Mouse (Mus musculus): ENCODE data around the gene Adgrv1. TPM values are rescaled to one million over a fixed set of nuclear protein-coding genes. Genes with fewer than 3 reads are reported as not detected.
"Not testable (repeated sequence)": the region's sequence is repeated elsewhere in the genome, so short reads cannot be mapped to it uniquely, and the experiment has no call there.

Adgrv1 gene
- polyA plus RNA-seq, 1 experiment from 2014 or later, result 16.7 TPM

GRCm38 (mm10) chr13:81630566-81630965 is 2.4 kb downstream of the Adgrv1 start:
- Histone ChIP-seq H3K4me2 (ENCODE audit: low read length) (peak overlapping the region; percentile 41), H3K4me3 (replicated peaks; ENCODE audit: low read depth, low read length) (no peak overlapping the region), H3K27ac (replicated peaks; ENCODE audit: low read depth, low read length) (no peak overlapping the region), H3K27me3 (ENCODE audit: control insufficient read depth, insufficient read depth, low read length) (no peaks in the 10 kb centered on the region), H3K36me3 (ENCODE audit: control insufficient read depth, insufficient read depth, low read length) (no peaks in the 10 kb centered on the region), H3K9ac (replicated peaks; ENCODE audit: low read length) (no peak overlapping the region), H3K4me1 (ENCODE audit: control insufficient read depth, insufficient read depth, low read length) (peaks cover 8% of the 10 kb centered on the region), H3K9me3 (ENCODE audit: control insufficient read depth, low read length) (no peaks in the 10 kb centered on the region)
- DNase-seq (peak; percentile 57), ATAC-seq (ENCODE audit: low FRiP score, low TSS enrichment) (no peak)
- WGBS, result 6% methylated on average over 5 of the region's 5 CpGs

- Histone ChIP-seq H3K27me3 (ENCODE audit: control insufficient read depth, insufficient read depth, low read length) (no peaks in the 10 kb centered on the region), H3K9me3 (ENCODE audit: control insufficient read depth, low read length) (no peaks in the 10 kb centered on the region), H3K4me2 (ENCODE audit: low read length) (peak overlapping the region; percentile 41), H3K4me1 (ENCODE audit: control insufficient read depth, insufficient read depth, low read length) (peaks cover 8% of the 10 kb centered on the region), H3K9ac (replicated peaks; ENCODE audit: low read length) (no peak overlapping the region), H3K4me3 (replicated peaks; ENCODE audit: low read depth, low read length) (no peak overlapping the region), H3K27ac (replicated peaks; ENCODE audit: low read depth, low read length) (no peak overlapping the region), H3K36me3 (ENCODE audit: control insufficient read depth, insufficient read depth, low read length) (no peaks in the 10 kb centered on the region)
- peak; percentile 44 for DNase-seq
- 13% methylated on average over 3 of the region's 3 CpGs for WGBS
- ATAC-seq (ENCODE audit: low FRiP score, low TSS enrichment), result peak; percentile 9; the same call in 1 of the 2 replicates
Measured at GRCm38 (mm10) chr13:81629395-81629794, 3.6 kb downstream of the Adgrv1 start.

DNA sequence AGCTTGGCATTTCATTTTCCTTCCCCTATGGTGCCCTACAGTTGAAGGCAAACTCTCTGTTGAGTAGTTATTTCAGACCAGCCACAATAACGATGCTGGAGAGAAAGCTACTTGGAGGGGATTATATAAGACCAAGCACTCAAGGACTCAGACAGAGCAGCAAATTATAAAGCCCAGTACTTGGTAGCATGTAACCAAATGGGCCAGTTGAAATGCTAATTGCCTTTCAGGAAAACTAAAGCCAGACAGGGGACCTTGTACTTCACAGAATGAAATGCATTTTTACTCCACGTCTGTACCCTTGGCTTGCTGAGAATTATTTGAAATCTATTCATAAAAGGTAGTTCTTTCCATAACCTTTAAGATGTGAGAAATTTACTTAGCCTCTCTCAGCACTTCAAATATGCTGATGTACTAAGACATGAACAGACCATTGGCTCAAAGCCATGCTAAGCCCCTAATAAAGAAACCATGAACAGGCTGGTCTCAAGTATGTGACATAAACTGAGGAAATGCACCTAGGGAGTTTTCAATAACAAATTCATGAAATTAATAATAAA is 4.2 kb downstream of the Adgrv1 start:
- DNase-seq, result peak; percentile 54
- ATAC-seq (ENCODE audit: low FRiP score, low TSS enrichment), result no peak
- Histone ChIP-seq H3K9ac (replicated peaks; ENCODE audit: low read length) (no peak overlapping the region), H3K9me3 (ENCODE audit: control insufficient read depth, low read length) (no peaks in the 10 kb centered on the region), H3K4me2 (ENCODE audit: low read length) (no peak overlapping the region), H3K27ac (replicated peaks; ENCODE audit: low read depth, low read length) (no peak overlapping the region), H3K27me3 (ENCODE audit: control insufficient read depth, insufficient read depth, low read length) (no peaks in the 10 kb centered on the region), H3K4me3 (replicated peaks; ENCODE audit: low read depth, low read length) (no peak overlapping the region), H3K36me3 (ENCODE audit: control insufficient read depth, insufficient read depth, low read length) (no peaks in the 10 kb centered on the region), H3K4me1 (ENCODE audit: control insufficient read depth, insufficient read depth, low read length) (peaks cover 8% of the 10 kb centered on the region)
- 9% methylated on average over 2 of the region's 2 CpGs for WGBS

GRCm38 (mm10) chr13:81627861-81628260 is 5.1 kb downstream of the Adgrv1 start:
- not testable (repeated sequence) for H3K4me1 ChIP-seq (ENCODE audit: control insufficient read depth, insufficient read depth, low read length); H3K27me3 ChIP-seq (ENCODE audit: control insufficient read depth, insufficient read depth, low read length); H3K27ac ChIP-seq (replicated peaks; ENCODE audit: low read depth, low read length); H3K9ac ChIP-seq (replicated peaks; ENCODE audit: low read length); H3K4me3 ChIP-seq (replicated peaks; ENCODE audit: low read depth, low read length); H3K9me3 ChIP-seq (ENCODE audit: control insufficient read depth, low read length); ATAC-seq (ENCODE audit: low FRiP score, low TSS enrichment); H3K36me3 ChIP-seq (ENCODE audit: control insufficient read depth, insufficient read depth, low read length); DNase-seq
- H3K4me2 ChIP-seq (ENCODE audit: low read length), result peak overlapping the region; percentile 22; the same call in 1 of the 2 replicates
- 52% methylated on average over 1 of the region's 1 CpGs for WGBS

DNA sequence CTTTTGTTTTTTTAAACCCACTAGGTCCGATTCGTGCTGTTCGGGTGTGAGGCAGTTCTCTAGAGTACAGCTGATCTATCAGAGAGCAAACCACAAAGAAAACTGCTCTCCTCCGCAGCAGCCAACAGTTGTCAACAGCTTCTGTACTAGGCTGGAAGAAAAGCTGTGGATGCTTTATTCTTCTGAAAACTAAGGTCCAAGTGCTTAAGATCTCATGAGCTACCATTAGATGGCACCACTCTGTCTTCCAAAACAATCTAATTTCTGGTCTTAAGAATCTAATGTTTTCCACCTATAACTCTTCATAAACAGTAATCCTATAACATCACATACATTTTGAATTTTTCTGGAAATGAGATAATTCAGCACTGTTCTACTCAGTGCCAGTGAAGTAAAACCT is 22.6 kb downstream of the Adgrv1 start:
- ATAC-seq (ENCODE audit: low FRiP score, low TSS enrichment), result no peak
- no peaks in the 10 kb centered on the region for H3K36me3 ChIP-seq (ENCODE audit: control insufficient read depth, insufficient read depth, low read length)
- peaks cover 2% of the 10 kb centered on the region for H3K9me3 ChIP-seq (ENCODE audit: control insufficient read depth, low read length)
- no peak overlapping the region for H3K27ac ChIP-seq (replicated peaks; ENCODE audit: low read depth, low read length)
- no peak for DNase-seq
- H3K9ac ChIP-seq (replicated peaks; ENCODE audit: low read length), result no peak overlapping the region
- H3K4me2 ChIP-seq (ENCODE audit: low read length), result no peak overlapping the region
- no peaks in the 10 kb centered on the region for H3K4me1 ChIP-seq (ENCODE audit: control insufficient read depth, insufficient read depth, low read length)
- 94% methylated on average over 4 of the region's 4 CpGs for WGBS
- no peaks in the 10 kb centered on the region for H3K27me3 ChIP-seq (ENCODE audit: control insufficient read depth, insufficient read depth, low read length)
- no peak overlapping the region for H3K4me3 ChIP-seq (replicated peaks; ENCODE audit: low read depth, low read length)

GRCm38 (mm10) chr13:81606991-81607390 is 26.0 kb downstream of the Adgrv1 start:
- Histone ChIP-seq H3K9me3 (ENCODE audit: control insufficient read depth, low read length) (peaks cover 2% of the 10 kb centered on the region; the same call in 1 of the 2 replicates), H3K27me3 (ENCODE audit: control insufficient read depth, insufficient read depth, low read length) (no peaks in the 10 kb centered on the region), H3K27ac (replicated peaks; ENCODE audit: low read depth, low read length) (no peak overlapping the region), H3K4me2 (ENCODE audit: low read length) (no peak overlapping the region), H3K9ac (replicated peaks; ENCODE audit: low read length) (no peak overlapping the region), H3K4me3 (replicated peaks; ENCODE audit: low read depth, low read length) (no peak overlapping the region), H3K4me1 (ENCODE audit: control insufficient read depth, insufficient read depth, low read length) (no peaks in the 10 kb centered on the region), H3K36me3 (ENCODE audit: control insufficient read depth, insufficient read depth, low read length) (no peaks in the 10 kb centered on the region)
- DNase-seq (no peak), ATAC-seq (ENCODE audit: low FRiP score, low TSS enrichment) (no peak)
- 96% methylated on average over 2 of the region's 2 CpGs for WGBS

- no peak for ATAC-seq (ENCODE audit: low FRiP score, low TSS enrichment)
- no peak overlapping the region for H3K9ac ChIP-seq (replicated peaks; ENCODE audit: low read length)
- no peaks in the 10 kb centered on the region for H3K9me3 ChIP-seq (ENCODE audit: control insufficient read depth, low read length)
- no peaks in the 10 kb centered on the region; the same call in 1 of the 2 replicates for H3K36me3 ChIP-seq (ENCODE audit: control insufficient read depth, insufficient read depth, low read length)
- no peak overlapping the region for H3K27ac ChIP-seq (replicated peaks; ENCODE audit: low read depth, low read length)
- H3K4me1 ChIP-seq (ENCODE audit: control insufficient read depth, insufficient read depth, low read length), result 0 out of 2 replicates have a peak, but pooled peaks cover 2% of the 10 kb centered on the region
- no peak overlapping the region for H3K4me3 ChIP-seq (replicated peaks; ENCODE audit: low read depth, low read length)
- H3K27me3 ChIP-seq (ENCODE audit: control insufficient read depth, insufficient read depth, low read length), result no peaks in the 10 kb centered on the region
- H3K4me2 ChIP-seq (ENCODE audit: low read length), result no peak overlapping the region
- no peak for DNase-seq
- 26% methylated on average over 9 of the region's 9 CpGs for WGBS
Measured at GRCm38 (mm10) chr13:81596910-81597607, 35.9 kb downstream of the Adgrv1 start.

- Histone ChIP-seq H3K9me3 (ENCODE audit: control insufficient read depth, low read length) (no peaks in the 10 kb centered on the region), H3K4me2 (ENCODE audit: low read length) (no peak overlapping the region), H3K4me1 (ENCODE audit: control insufficient read depth, insufficient read depth, low read length) (no peaks in the 10 kb centered on the region), H3K4me3 (replicated peaks; ENCODE audit: low read depth, low read length) (no peak overlapping the region), H3K9ac (replicated peaks; ENCODE audit: low read length) (no peak overlapping the region), H3K36me3 (ENCODE audit: control insufficient read depth, insufficient read depth, low read length) (no peaks in the 10 kb centered on the region), H3K27me3 (ENCODE audit: control insufficient read depth, insufficient read depth, low read length) (no peaks in the 10 kb centered on the region), H3K27ac (replicated peaks; ENCODE audit: low read depth, low read length) (no peak overlapping the region)
- ATAC-seq (ENCODE audit: low FRiP score, low TSS enrichment) (no peak), DNase-seq (no peak)
- 96% methylated on average over 8 of the region's 8 CpGs for WGBS
Measured at GRCm38 (mm10) chr13:81578692-81579091, 54.3 kb downstream of the Adgrv1 start.
